Mouse (Mus musculus) kidney, adult 2 months (tissue): ENCODE results near the gene Elmo1.

ENCODE experiments used
- CTCF ChIP-seq: fragments of 200-500 bp; conservative IDR thresholded peaks from 2 replicates; pipeline ENCODE4 v1.5.1; 2011; ENCODE audit warnings: low read depth, mild to moderate bottlenecking, control low read depth, low read length, moderate library complexity, mixed read lengths; ENCODE audit not compliant: insufficient read depth, insufficient read length
- POLR2A ChIP-seq: fragments of 200-500 bp; IDR thresholded peaks from one replicate; pipeline ENCODE4 v1.6.1; 2011; ENCODE audit warnings: low read depth, low read length, control low read depth

- TF ChIP-seq CTCF (no peak), POLR2A (no peak)
Measured at GRCm38 (mm10) chr13:20076521-20076920, 13.9 kb upstream of the Elmo1 start.
